Mouse (Mus musculus): ENCODE measurements at regions not wholly inside any gene's neighbourhood (a gene's known extent, or its start where the extent isn't known, plus 50 kb on each side); places are given as distances from the start of the nearest gene placed in this dataset.

- no peak for DNase-seq
- intact Hi-C loops (cut with DNase I), result no loop called here
These were observed 55.5 kb upstream of the Trio start for GRCm38 (mm10) chr15:28081147-28081546.

- DNase-seq, result no peak
These were observed 56.8 kb upstream of the Trio start for GRCm38 (mm10) chr15:28082411-28082810.

DNA sequence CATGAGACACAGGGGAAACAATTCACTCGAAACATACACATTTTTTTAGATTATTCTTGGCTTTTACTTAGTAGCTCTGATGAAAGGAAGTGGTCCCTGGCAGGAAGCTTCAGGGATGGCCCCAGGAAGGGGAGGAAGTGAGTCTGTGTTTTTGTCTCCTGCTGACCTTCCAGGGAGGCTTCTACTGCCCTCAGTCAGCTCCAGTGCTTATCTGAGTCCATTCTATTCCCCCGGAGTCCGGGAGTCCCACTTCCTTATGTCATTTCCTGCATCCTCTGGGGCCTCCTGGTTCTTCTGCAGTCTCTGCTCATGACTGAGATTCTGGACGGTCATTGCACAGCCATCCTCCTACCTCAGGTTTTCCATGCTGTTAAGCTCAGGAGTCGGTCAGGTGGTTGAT, 80.3 kb upstream of the Trio start:
- no peak for DNase-seq
- intact Hi-C loops (cut with DNase I), result no loop called here

More at GRCm38 (mm10) chr15:28082411-28082810, 56.8 kb upstream of the Trio start:
- intact Hi-C loops (cut with DNase I), result no loop called here

GRCm38 (mm10) chr15:28109916-28110315, 84.3 kb upstream of the Trio start:
- intact Hi-C loops (cut with DNase I), result no loop called here
- no peak for DNase-seq

- intact Hi-C loops (cut with DNase I), result no loop called here
- no peak for DNase-seq
These were observed 87.8 kb upstream of the Trio start for GRCm38 (mm10) chr15:28113491-28113890.

DNA sequence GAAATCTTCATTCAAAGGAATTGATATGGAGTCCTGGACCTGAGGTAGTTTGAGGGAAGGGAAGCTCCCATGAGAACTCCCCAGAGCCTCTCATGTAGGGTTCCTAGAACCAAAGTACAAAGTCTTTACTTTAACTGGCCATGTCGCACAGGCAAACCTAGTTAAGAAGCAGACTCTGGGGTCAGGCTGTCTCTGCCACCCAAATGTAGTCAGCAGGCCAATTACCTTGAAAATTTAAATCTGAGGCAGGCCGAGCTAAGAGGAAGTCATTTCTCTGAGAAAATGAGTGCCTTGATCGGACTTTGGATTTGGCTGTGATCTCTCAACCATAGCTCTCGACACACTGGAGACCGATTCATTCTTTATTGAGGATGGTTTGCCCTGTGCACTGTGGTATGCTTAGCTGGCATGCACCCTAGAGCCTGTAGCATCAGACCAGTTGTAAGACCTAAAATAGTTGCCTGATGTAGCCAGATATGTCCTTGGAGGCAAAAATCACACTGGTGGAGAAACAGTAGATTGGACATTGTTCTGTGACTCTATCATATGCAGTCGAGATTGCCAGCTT, 88.6 kb upstream of the Trio start:
- intact Hi-C loops (cut with DNase I), result no loop called here
- no peak for DNase-seq

DNA sequence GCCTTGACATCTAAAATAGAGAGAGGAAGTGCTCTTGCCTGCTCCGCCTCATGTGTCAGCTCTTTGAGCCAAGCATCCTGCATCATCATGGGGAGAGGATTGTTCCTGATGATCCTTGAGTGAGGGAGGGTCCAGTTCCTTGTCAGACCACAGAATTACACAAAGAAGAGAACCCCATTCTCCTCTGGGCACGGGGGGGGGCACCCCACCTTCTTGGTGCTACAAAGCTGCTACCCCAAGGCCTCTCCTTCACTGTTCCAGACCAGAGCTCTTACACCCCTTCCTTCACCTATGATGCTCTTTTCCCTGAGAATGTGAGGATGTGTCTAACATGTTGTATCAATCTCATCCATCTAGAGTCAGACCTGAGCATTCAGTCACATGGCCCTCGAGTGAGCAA, 76.7 kb upstream of the Dnah5 start:
- no peak for DNase-seq
- intact Hi-C loops (cut with DNase I), result no loop called here

DNA sequence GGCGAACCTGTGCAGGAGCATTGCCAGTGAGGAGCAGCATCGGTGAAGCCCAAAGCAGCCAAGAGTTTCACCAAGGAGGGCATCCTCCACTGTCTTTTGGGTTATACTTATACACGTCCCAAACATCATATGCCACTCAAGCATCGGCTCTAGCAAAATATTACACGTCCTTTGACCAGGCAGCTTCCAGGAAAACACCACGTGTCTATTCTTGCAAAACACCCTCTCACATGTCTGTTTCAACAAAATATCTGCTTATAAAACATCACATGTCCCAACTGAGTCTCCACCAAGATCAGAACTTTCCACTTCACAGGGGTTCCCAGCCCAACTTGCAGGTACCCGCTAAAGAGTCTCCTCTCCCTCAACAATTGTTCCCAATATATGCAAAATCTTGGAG, 74.0 kb upstream of the Dnah5 start:
- no peak for DNase-seq
- intact Hi-C loops (cut with DNase I), result no loop called here

- intact Hi-C loops (cut with DNase I), result no loop called here
- DNase-seq, result no peak
These were observed 72.0 kb upstream of the Dnah5 start for GRCm38 (mm10) chr15:28131546-28131945.

GRCm38 (mm10) chr15:28133171-28133810, 70.3 kb upstream of the Dnah5 start:
- intact Hi-C loops (cut with DNase I), result no loop called here
- DNase-seq, result no peak

GRCm38 (mm10) chr15:28134206-28134605, 69.3 kb upstream of the Dnah5 start:
- intact Hi-C loops (cut with DNase I), result no loop called here
- peak; percentile 78 for DNase-seq

GRCm38 (mm10) chr15:28138806-28139205, 64.7 kb upstream of the Dnah5 start:
- DNase-seq, result no peak
- intact Hi-C loops (cut with DNase I), result no loop called here

- intact Hi-C loops (cut with DNase I), result no loop called here
- no peak for DNase-seq
These were observed 63.3 kb upstream of the Dnah5 start for GRCm38 (mm10) chr15:28140301-28140700.

- intact Hi-C loops (cut with DNase I), result no loop called here
These were observed 62.2 kb upstream of the Dnah5 start for GRCm38 (mm10) chr15:28141345-28141744.

GRCm38 (mm10) chr15:28144217-28144616, 59.3 kb upstream of the Dnah5 start:
- no peak for DNase-seq
- intact Hi-C loops (cut with DNase I), result no loop called here

More at GRCm38 (mm10) chr15:28141345-28141744, 62.2 kb upstream of the Dnah5 start:
- DNase-seq, result no peak

DNA sequence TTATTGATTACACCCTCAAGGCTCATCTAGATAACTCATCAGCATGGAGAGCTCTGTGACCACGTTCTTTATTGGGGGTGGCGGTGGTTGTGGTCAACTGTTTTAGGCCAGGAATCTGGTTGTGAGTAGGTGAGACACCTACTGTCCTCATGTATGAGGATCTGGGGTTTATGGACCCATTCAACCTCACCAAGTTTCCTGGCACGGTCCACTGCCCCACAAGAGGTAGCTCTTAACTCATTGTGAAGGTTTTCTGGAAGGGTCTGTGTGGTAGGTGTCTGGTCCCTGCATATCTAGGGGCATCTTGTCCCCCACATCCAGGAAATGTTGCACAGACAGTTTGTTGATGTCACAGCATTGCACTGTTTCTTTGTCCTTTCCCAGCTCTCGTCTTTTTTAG, 58.7 kb upstream of the Dnah5 start:
- no peak for DNase-seq
- intact Hi-C loops (cut with DNase I), result no loop called here

DNA sequence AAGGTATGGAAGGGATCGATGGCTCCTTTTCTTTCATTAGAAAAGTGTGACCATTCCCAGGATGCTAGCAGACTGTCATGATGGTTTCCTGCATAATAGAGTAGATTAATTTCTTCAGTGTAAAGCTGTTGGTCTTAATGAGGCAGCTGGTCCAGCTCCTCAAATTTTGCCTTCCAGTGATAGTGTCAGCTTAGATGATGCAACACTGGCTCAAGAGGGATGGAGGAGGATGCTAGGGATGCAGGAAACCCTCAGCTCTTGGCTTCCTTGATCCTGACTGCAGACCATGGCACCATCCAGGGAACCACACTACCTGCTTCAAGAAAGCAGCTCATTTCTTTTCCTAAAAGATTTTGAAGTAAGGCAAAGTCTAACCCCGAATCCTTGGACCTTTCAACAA, 51.9 kb upstream of the Dnah5 start:
- no peak for DNase-seq
- intact Hi-C loops (cut with DNase I), result loop anchor here (10.0 kb wide), 1 partner anchor 127 kb away; the partner anchor contains the start of gene Trio
